Mouse (Mus musculus) lung, embryonic 14.5 days (tissue): ENCODE measurements at regions not wholly inside any gene's neighbourhood (a gene's known extent, or its start where the extent isn't known, plus 50 kb on each side); places are given as distances from the start of the nearest gene placed in this dataset.

Experiments
- ATAC-seq: fragments of 200-750 bp; cut with Nextera tagmentation; 2 replicates; pipeline ENCODE4 v1.8.0; 2017; ENCODE audit warnings: mild to moderate bottlenecking, moderate TSS enrichment, moderate library complexity; ENCODE audit not compliant: insufficient read depth
- DNase-seq: peaks from one replicate; pipeline ENCODE4 v3.0.0-alpha.2; 2015
- H3K27ac ChIP-seq: fragments of 300-500 bp; sonication (generic); 2 replicates; pipeline ENCODE4 v1.5.1; 2014; ENCODE audit warnings: low read depth, mild to moderate bottlenecking, moderate library complexity
- H3K27me3 ChIP-seq: fragments of 300-500 bp; sonication (generic); 2 replicates; pipeline ENCODE4 v1.6.1; 2014; ENCODE audit warnings: low read length, control low read depth; ENCODE audit not compliant: insufficient read depth
- H3K36me3 ChIP-seq: fragments of 300-500 bp; sonication (generic); 2 replicates; pipeline ENCODE4 v1.6.1; 2014; ENCODE audit warnings: control low read depth; ENCODE audit not compliant: insufficient read depth
- H3K4me1 ChIP-seq: fragments of 300-500 bp; sonication (generic); 2 replicates; pipeline ENCODE4 v1.6.1; 2014; ENCODE audit warnings: antibody characterized with exemption, control low read depth; ENCODE audit not compliant: insufficient read depth
- H3K4me2 ChIP-seq: fragments of 300-500 bp; sonication (generic); 2 replicates; pipeline ENCODE4 v1.6.1; 2014; ENCODE audit warnings: mild to moderate bottlenecking
- H3K4me3 ChIP-seq: fragments of 300-500 bp; sonication (generic); 2 replicates; pipeline ENCODE4 v1.5.1; 2014; ENCODE audit warnings: low read depth, low read length
- H3K9ac ChIP-seq: fragments of 300-500 bp; sonication (generic); 2 replicates; pipeline ENCODE4 v1.6.1; 2014
- H3K9me3 ChIP-seq: fragments of 300-500 bp; sonication (generic); 2 replicates; pipeline ENCODE4 v1.6.1; 2016; ENCODE audit warnings: low read depth, low read length, control low read depth
- CTCF ChIP-seq: IDR thresholded peaks from 2 replicates; pipeline ENCODE4 v1.5.1; 2016; ENCODE audit warnings: antibody characterized with exemption, low read depth
- WGBS: fragments of 180-500 bp; shearing (Covaris S2); extraction: QIAGEN DNeasy Blood & Tissue Kit; methylation state at CpG from one replicate; pipeline ENCODE4 v1.1.7; 2014; 5-methylcytosine and 5-hydroxymethylcytosine counted together

GRCm38 (mm10) chr13:35212276-35212675, 185.4 kb upstream of the Eci2 start:
- no peaks in the 10 kb centered on the region for H3K27me3 ChIP-seq
- H3K9ac ChIP-seq = no peak overlapping the region
- peak; percentile 44 for DNase-seq
- no peak overlapping the region for H3K4me2 ChIP-seq
- H3K9me3 ChIP-seq = no peaks in the 10 kb centered on the region
- no peaks in the 10 kb centered on the region for H3K4me1 ChIP-seq
- no peaks in the 10 kb centered on the region for H3K36me3 ChIP-seq
- TF ChIP-seq CTCF = no peak
- no peak for ATAC-seq
- H3K4me3 ChIP-seq = no peak overlapping the region
- WGBS = 78% methylated on average over 4 of the region's 4 CpGs
- no peak overlapping the region for H3K27ac ChIP-seq

- H3K4me3 ChIP-seq = no peak overlapping the region
- no peak overlapping the region for H3K9ac ChIP-seq
- DNase-seq (peak; percentile 59), ATAC-seq (peak; percentile 56; the same call in 1 of the 2 replicates)
- H3K4me2 ChIP-seq = no peak overlapping the region
- H3K27me3 ChIP-seq = no peaks in the 10 kb centered on the region
- no peak for TF ChIP-seq CTCF
- 40% methylated on average over 4 of the region's 4 CpGs for WGBS
- H3K27ac ChIP-seq = no peak overlapping the region
- H3K9me3 ChIP-seq = no peaks in the 10 kb centered on the region
- H3K36me3 ChIP-seq = no peaks in the 10 kb centered on the region
- H3K4me1 ChIP-seq = no peaks in the 10 kb centered on the region
These were observed 187.3 kb upstream of the Eci2 start for GRCm38 (mm10) chr13:35214219-35214618.

- 61% methylated on average over 7 of the region's 7 CpGs for WGBS
- Histone ChIP-seq H3K9ac (no peak overlapping the region), H3K4me1 (no peaks in the 10 kb centered on the region), H3K4me2 (no peak overlapping the region), H3K27me3 (no peaks in the 10 kb centered on the region), H3K9me3 (no peaks in the 10 kb centered on the region), H3K27ac (no peak overlapping the region), H3K4me3 (no peak overlapping the region), H3K36me3 (no peaks in the 10 kb centered on the region)
- ATAC-seq (no peak), DNase-seq (no peak)
- TF ChIP-seq CTCF = no peak
These were observed 199.4 kb upstream of the Eci2 start for GRCm38 (mm10) chr13:35226142-35226829.

GRCm38 (mm10) chr13:35226944-35227343, 200.0 kb upstream of the Eci2 start:
- no peak for DNase-seq
- H3K36me3 ChIP-seq = no peaks in the 10 kb centered on the region
- H3K4me3 ChIP-seq = no peak overlapping the region
- H3K27me3 ChIP-seq = no peaks in the 10 kb centered on the region
- no peak for TF ChIP-seq CTCF
- no peak overlapping the region for H3K9ac ChIP-seq
- no peak overlapping the region for H3K27ac ChIP-seq
- 73% methylated on average over 1 of the region's 1 CpGs for WGBS
- no peaks in the 10 kb centered on the region for H3K9me3 ChIP-seq
- ATAC-seq = no peak
- no peaks in the 10 kb centered on the region for H3K4me1 ChIP-seq
- H3K4me2 ChIP-seq = no peak overlapping the region

GRCm38 (mm10) chr13:35229601-35230000, 202.7 kb upstream of the Eci2 start:
- H3K27ac ChIP-seq = no peak overlapping the region
- H3K27me3 ChIP-seq = no peaks in the 10 kb centered on the region
- H3K36me3 ChIP-seq = no peaks in the 10 kb centered on the region
- no peak overlapping the region for H3K4me3 ChIP-seq
- H3K9me3 ChIP-seq = no peaks in the 10 kb centered on the region
- no peak for DNase-seq
- H3K9ac ChIP-seq = no peak overlapping the region
- no peaks in the 10 kb centered on the region for H3K4me1 ChIP-seq
- 65% methylated on average over 2 of the region's 2 CpGs for whole genome bisulfite sequencing
- no peak for TF ChIP-seq CTCF
- ATAC-seq = no peak
- no peak overlapping the region for H3K4me2 ChIP-seq

- no peaks in the 10 kb centered on the region for H3K27me3 ChIP-seq
- TF ChIP-seq CTCF = no peak
- H3K27ac ChIP-seq = no peak overlapping the region
- DNase-seq (no peak), ATAC-seq (no peak)
- no peaks in the 10 kb centered on the region for H3K9me3 ChIP-seq
- no peaks in the 10 kb centered on the region for H3K36me3 ChIP-seq
- H3K4me2 ChIP-seq = no peak overlapping the region
- H3K4me1 ChIP-seq = no peaks in the 10 kb centered on the region
- 96% methylated on average over 1 of the region's 1 CpGs for WGBS
- H3K9ac ChIP-seq = no peak overlapping the region
- no peak overlapping the region for H3K4me3 ChIP-seq
These were observed 206.7 kb upstream of the Eci2 start for GRCm38 (mm10) chr13:35233636-35234035.

GRCm38 (mm10) chr13:35241443-35241842, 214.5 kb upstream of the Eci2 start:
- Histone ChIP-seq H3K4me1 (no peaks in the 10 kb centered on the region), H3K36me3 (no peaks in the 10 kb centered on the region), H3K9me3 (no peaks in the 10 kb centered on the region), H3K9ac (no peak overlapping the region), H3K27me3 (no peaks in the 10 kb centered on the region), H3K4me3 (no peak overlapping the region), H3K27ac (no peak overlapping the region), H3K4me2 (no peak overlapping the region)
- no peak for DNase-seq
- 53% methylated on average over 2 of the region's 2 CpGs for WGBS
- TF ChIP-seq CTCF = no peak
- no peak for ATAC-seq
